Mouse (Mus musculus) right cerebral cortex, postnatal 10 days (tissue): ENCODE data around the gene Ceacam2.
"Not testable (repeated sequence)": the region's sequence is repeated elsewhere in the genome, so short reads cannot be mapped to it uniquely, and the experiment has no call there.

ENCODE experiments used
- DNase-seq, 2 experiments: peaks; one replicate each; pipeline ENCODE4 v3.0.0; 2021; ENCODE audit warnings: low spot score in 2 of 2

Gene Ceacam2

DNA sequence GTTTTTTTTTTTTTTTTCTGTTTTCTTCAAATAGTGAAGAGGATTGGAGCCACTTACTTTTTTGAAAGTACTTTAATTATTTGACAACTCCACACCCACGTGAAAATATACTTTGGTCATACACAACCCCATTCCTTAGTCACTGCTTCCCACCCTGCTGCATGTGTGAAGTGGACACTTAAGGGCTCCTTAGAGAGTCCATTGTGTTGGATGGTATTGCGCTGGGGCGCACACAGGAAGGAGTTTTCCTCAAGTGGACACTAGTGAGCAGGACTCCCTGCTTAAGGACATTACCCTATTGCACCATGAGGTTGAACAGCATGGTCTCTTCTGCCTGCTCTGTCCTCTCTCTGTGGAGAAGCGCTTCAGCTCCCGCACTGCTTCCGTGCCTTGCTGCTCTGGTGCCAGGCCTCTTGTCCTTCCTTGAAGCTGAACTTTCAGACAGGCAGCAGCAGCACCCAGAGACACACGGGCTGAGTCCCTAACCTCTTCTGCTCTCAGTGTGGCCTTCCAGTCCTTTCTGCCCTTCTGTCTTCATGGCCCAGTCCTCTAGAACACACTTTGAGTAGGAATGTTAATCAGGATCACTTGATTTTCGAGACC is 56.4 kb downstream of the Ceacam2 start:
- DNase-seq, result no peak

DNA sequence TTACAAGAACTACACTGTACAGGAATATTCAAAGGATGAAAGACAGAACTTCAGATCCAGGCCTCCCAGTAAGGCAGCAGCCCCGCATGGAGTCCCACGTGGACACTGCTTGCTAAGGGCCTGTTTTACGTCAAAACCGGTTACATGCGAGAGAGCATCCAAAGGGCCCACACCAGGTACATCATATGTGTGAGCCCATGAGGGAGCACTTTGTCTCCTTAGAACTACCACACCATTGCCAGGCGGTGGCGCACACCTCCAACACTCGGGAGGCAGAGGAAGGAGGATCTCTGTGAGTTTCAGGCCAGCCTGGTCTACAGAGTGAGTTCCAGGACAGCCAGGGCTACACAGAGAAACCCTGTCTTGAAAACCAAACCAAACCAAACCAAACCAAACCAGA is 58.9 kb downstream of the Ceacam2 start:
- not testable (repeated sequence) for DNase-seq

DNA sequence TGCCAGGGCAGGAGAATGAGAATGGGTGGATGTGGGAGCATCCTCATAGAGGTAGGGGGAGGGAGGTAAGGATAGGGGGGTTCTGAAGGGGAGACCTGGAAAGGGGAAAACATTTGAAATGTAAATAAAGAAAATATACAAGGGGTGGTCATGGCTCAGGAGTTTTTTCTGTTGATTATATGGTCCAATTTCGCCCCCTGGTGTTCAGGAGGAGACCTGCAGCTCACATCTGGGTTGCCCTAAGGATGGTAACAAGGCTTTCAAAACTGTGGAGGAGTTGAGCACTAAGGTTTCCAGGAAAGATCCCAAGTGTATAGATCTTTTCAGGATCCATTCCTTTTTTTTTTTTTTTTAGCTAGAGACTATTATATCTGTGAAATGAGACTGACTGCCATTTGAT is 60.2 kb downstream of the Ceacam2 start:
- DNase-seq, result no peak

DNA sequence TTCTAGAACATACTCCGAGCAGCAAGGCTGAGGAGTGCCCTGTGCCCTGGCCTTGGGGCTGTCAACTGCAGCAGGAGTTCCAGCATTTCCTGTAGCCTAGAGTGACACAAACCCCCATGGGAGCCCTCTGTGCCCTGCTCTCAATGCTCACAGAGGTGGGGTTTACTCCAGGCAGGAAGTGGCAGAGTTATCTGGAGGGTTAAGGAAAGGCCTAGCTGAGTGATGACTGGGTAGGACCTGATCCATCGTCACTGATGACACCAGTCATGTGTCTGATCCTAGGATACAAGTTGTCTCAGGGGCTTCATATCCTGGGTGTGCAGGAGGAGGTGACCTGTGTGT is 61.9 kb downstream of the Ceacam2 start:
- DNase-seq, result not testable (repeated sequence)

DNA sequence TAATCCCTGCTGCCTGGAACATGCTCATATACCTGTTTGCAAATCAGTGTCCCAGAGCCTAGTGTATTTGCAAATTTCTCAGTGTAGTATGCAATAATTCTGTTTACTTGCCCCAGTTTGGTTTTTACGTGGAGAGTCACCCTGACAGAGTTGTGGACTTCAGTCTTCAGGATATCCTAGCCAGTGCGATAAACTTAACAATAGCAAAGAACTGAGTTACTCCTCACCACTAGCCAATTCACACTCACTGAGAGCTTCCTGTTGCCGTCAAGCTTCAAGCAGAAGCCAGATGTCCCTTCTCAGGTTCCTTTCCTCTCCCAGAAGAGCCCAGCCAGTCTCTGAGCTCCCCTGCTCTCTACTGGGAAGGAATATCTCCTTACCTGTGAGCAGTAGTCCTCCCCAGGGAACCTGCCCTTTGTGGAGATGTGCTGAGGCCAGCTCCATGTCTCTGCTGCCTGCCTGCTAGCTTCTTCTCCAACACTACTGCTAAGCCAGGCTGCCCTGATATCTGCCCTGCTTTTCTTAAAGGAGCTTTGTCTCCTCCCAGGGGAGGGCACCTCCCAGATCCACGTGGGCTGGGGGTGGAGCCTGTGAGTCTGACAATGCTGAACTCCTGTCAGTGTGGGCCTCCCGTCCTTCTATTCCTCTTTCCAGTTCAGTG is 62.4 kb downstream of the Ceacam2 start, which contains the start of gene Ceacam1:
Ceacam1 (minus strand) TSS at position 513 of the 661 bp plus-strand sequence.
- DNase-seq, result peak in 1 of 2 experiments; percentile 26

DNA sequence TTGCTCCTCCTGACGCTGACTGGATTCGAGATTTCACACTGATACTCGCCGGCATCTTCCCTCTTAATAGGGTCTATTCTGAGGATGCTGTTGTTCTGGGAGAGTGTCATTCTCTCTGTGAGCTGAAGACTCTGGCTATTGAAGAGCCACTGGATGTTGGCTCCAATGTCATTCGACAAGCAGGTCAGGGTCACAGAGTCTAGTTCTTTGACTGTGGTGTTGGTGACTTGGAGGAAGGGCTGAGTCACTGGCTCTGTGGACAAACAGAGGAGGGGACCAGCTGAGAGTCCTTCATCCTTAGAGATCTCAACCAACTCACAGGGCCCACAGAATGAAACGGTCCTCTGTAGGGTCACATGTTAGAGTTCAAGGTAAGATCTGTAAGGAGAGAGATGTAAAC is 67.8 kb downstream of the Ceacam2 start:
- DNase-seq, result not testable (repeated sequence)
